Mouse (Mus musculus) spleen, postnatal 14 days (tissue): ENCODE results near the gene Olfr25.

Source experiments
- DNase-seq, 2 experiments: peaks; one replicate each; pipeline ENCODE4 v3.0.0; 2021 to 2022; ENCODE audit warnings: low spot score in 2 of 2

Olfr25 gene

GRCm38 (mm10) chr9:38328760-38329159, at the start of gene Olfr25:
Olfr25 (plus strand) TSS chr9:38329060.
- no peak for DNase-seq

DNA sequence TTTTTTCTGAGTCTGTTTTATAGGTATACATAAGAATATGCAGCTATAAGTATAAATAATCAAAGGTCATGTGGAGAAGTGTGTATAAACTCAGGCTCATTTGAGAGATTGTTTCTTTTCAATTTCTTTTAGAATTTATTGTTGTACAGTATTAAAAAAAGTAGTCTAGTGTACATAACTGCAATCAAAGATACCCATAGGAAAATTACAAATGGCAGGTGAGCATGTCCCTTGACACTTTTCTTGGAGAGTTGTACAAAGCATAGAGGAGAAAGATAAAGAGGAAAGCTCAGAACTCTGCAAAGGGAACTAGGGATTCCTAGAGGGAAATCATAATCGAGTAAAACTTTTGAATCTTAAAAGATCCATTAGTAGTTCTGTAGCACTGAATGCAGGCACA, 38.1 kb upstream of the Olfr25 start, which contains the start of gene Olfr896-ps1:
Gene Olfr896-ps1 (plus strand): TSS at position 301 of the 400 bp plus-strand sequence.
- no peak for DNase-seq

GRCm38 (mm10) chr9:38348111-38348510, 19.3 kb downstream of the Olfr25 start, which contains the start of gene Olfr898:
Olfr898 (plus strand) TSS chr9:38348411.
- DNase-seq, result no peak

DNA sequence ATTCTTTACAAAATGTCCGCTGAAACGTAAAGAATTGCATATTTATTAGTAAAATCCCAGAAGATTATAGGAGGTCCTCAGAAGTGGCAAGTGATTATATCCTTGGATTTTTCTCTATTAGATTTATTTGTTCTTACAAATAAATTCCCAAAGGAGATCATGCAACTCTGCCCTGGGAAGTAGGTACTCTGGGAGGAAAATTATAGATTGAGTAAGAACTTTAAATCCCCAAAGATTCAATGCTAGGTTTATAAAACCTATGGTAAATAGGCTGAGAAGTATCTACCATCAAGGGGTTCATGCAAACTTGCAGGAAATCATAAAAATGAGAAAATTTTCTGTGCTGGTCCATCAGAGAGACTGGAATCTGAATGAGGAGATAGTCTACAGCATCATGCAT, 37.7 kb downstream of the Olfr25 start, which contains the start of gene Olfr250:
Gene Olfr250 (plus strand): TSS at position 301 of the 400 bp plus-strand sequence.
- no peak for DNase-seq

- no peak for DNase-seq
Observed at GRCm38 (mm10) chr9:38376786-38377185, 47.9 kb downstream of the Olfr25 start, which contains the start of gene Olfr251. Olfr251 (plus strand) TSS chr9:38377086.
